Mouse (Mus musculus) urinary bladder, postnatal 14 days (tissue): ENCODE measurements around the gene Aoc2.
A peak's percentile ranks its signal among the peaks of the same experiment; 100 is the strongest.

Experiments used
- DNase-seq: peaks from one replicate; pipeline ENCODE4 v3.0.0; 2021; ENCODE audit warnings: low spot score

The Aoc2 gene

GRCm38 (mm10) chr11:101324763-101325162 lies at the start of gene Aoc2:
Aoc2 (plus strand) TSS chr11:101325063.
- no peak for DNase-seq

- DNase-seq = no peak
Measured at GRCm38 (mm10) chr11:101275309-101275708, 49.6 kb upstream of the Aoc2 start.

GRCm38 (mm10) chr11:101276319-101277070 lies 48.4 kb upstream of the Aoc2 start:
- DNase-seq = no peak

- DNase-seq = peak; percentile 78
Measured at GRCm38 (mm10) chr11:101277381-101278222, 47.3 kb upstream of the Aoc2 start.

GRCm38 (mm10) chr11:101278223-101279192 lies 46.4 kb upstream of the Aoc2 start, which contains the start of the genes Cntd1 and Coa3:
Cntd1 (plus strand) TSS chr11:101279012.
Coa3 (minus strand) TSS chr11:101279114.
- DNase-seq = peak; percentile 85

- no peak for DNase-seq
Measured at GRCm38 (mm10) chr11:101279193-101279569, 45.7 kb upstream of the Aoc2 start.

GRCm38 (mm10) chr11:101280837-101281236 lies 44.0 kb upstream of the Aoc2 start:
- DNase-seq = no peak

- no peak for DNase-seq
Measured at GRCm38 (mm10) chr11:101282896-101283295, 42.0 kb upstream of the Aoc2 start.

- DNase-seq = no peak
Measured at GRCm38 (mm10) chr11:101283805-101284204, 41.1 kb upstream of the Aoc2 start.

- DNase-seq = peak; percentile 59
Measured at GRCm38 (mm10) chr11:101287306-101287705, 37.6 kb upstream of the Aoc2 start.

- DNase-seq = no peak
Measured at GRCm38 (mm10) chr11:101291231-101291630, 33.6 kb upstream of the Aoc2 start.

- DNase-seq = no peak
Measured at GRCm38 (mm10) chr11:101295191-101295590, 29.7 kb upstream of the Aoc2 start.

- DNase-seq = no peak
Measured at GRCm38 (mm10) chr11:101300881-101301280, 24.0 kb upstream of the Aoc2 start.

GRCm38 (mm10) chr11:101301299-101302003 lies 23.4 kb upstream of the Aoc2 start:
- DNase-seq = no peak

- peak; percentile 99 for DNase-seq
Measured at GRCm38 (mm10) chr11:101302004-101302798, 22.7 kb upstream of the Aoc2 start, which contains the start of gene Becn1. Becn1 (minus strand) TSS chr11:101302286.

- DNase-seq = no peak
Measured at GRCm38 (mm10) chr11:101307744-101308143, 17.1 kb upstream of the Aoc2 start.

- no peak for DNase-seq
Measured at GRCm38 (mm10) chr11:101311083-101311482, 13.8 kb upstream of the Aoc2 start.

- no peak for DNase-seq
Measured at GRCm38 (mm10) chr11:101312150-101312549, 12.7 kb upstream of the Aoc2 start.

GRCm38 (mm10) chr11:101314567-101314966 lies 10.3 kb upstream of the Aoc2 start:
- no peak for DNase-seq

- DNase-seq = no peak
Measured at GRCm38 (mm10) chr11:101315082-101315650, 9.7 kb upstream of the Aoc2 start.
